Mouse (Mus musculus) macrophage (primary cell): Measurements from ENCODE around the gene Cyb5rl. TPM values are rescaled to one million over a fixed set of nuclear protein-coding genes. Genes with fewer than 3 reads are reported as not detected.
A peak's percentile ranks its signal among the peaks of the same experiment; 100 is the strongest.

Experiments
- H3K27ac ChIP-seq: fragments of 350-480 bp; formaldehyde crosslinking; 2 replicates; pipeline ENCODE4 v1.9.0; 2021
- H3K36me3 ChIP-seq: fragments of 350-480 bp; formaldehyde crosslinking; 2 replicates; pipeline ENCODE4 v1.9.0; 2021; ENCODE audit errors: inconsistent target
- H3K4me3 ChIP-seq: fragments of 350-480 bp; formaldehyde crosslinking; 2 replicates; pipeline ENCODE4 v1.9.0; 2021; ENCODE audit errors: inconsistent target
- H3K79me2 ChIP-seq: fragments of 350-480 bp; formaldehyde crosslinking; 2 replicates; pipeline ENCODE4 v1.9.0; 2021; ENCODE audit errors: inconsistent target
- WGBS: methylation state at CpG from one replicate; pipeline ENCODE4 v1.1.7; 2026; ENCODE audit warnings: inconsistent platforms; ENCODE audit not compliant: missing documents; 5-methylcytosine and 5-hydroxymethylcytosine counted together
- polyA plus RNA-seq: library from polyadenylated mRNA; stranded (reverse); fragments of 250-400 nt; gene quantifications from 3 replicates; pipeline ENCODE4 v1.2.4, GENCODE M21; 2018; ENCODE audit warnings: inconsistent platforms

The Cyb5rl gene
- polyA plus RNA-seq, 1 experiment from 2014 or later: 2.2 TPM

DNA sequence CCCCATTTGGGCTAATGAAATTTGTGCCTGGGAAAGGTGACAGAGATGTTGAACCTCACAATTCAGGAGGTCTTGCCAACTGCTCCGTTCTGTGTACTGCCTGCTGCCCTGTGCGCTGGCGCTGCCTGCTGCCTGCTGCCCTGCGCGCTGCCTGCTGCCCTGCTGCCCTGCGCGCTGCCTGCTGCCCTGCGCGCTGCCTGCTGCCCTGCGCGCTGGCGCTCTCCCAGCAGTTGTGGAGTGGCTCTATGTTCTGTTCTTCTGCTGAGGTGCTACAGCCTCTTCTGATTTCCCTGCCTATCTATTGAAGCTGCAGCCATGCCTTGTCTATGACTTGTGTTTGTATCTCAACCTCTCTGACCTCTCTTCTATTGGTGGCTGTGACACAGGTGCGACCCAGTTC lies 21.6 kb upstream of the Cyb5rl start:
- Histone ChIP-seq H3K79me2 (no peaks in the 10 kb centered on the region), H3K27ac (no peak overlapping the region), H3K36me3 (0 out of 2 replicates have a peak, but pooled peaks cover 9% of the 10 kb centered on the region), H3K4me3 (no peak overlapping the region)
- 96% methylated on average over 13 of the region's 13 CpGs for WGBS

DNA sequence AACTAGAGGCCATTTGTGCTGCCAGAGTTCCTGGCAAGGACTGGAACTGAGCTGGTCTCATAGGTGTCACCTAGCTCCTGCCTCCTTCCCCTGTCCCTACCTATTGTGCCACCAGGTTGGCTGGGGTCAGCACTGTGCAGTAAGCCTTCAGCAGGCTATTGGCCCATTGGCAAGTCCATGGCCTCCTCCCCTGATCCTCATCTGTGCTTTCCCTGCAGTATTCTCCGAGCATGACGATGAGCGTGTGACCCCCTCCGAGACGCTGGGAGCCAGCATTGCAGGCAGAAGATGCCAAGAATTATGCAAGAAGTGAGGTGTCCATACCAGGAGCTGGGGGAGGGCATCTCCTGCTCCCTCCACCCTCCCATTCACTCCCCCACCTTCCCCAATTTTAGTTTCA lies 19.0 kb upstream of the Cyb5rl start:
- WGBS: 58% methylated on average over 5 of the region's 5 CpGs
- H3K36me3 ChIP-seq: no peaks in the 10 kb centered on the region

DNA sequence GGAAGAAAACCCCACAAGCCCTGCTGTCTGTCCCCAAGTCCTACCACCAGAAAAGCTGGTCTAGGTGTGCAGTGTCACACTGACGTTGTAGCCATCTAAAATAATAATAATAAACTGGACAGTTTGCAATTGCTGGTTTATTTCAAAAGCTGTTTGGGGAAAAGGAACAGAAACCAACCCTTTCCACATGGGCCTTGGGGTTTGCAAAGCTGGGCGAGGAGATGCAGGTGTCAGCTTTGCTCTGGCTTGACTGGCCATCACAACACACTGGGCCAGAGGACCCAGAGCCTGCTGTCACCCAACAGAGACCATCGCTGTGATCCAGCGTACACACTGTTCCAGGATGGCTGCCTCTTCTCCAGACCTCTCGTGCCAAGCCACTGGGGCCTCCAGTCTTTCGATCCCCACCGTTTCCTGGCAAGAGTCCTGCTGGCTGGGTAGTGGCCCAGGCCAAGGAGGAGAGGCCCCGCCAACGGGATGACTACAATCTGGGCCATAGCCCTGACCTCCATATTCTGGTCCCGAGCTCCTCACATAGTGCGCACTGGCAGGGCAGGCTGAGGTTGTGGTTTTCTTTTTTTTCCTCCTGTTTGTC lies 18.1 kb upstream of the Cyb5rl start:
- Histone ChIP-seq H3K4me3 (no peak overlapping the region), H3K36me3 (no peaks in the 10 kb centered on the region), H3K79me2 (no peaks in the 10 kb centered on the region), H3K27ac (no peak overlapping the region)
- WGBS: 76% methylated on average over 11 of the region's 11 CpGs

More for the DNA sequence above, 19.0 kb upstream of the Cyb5rl start:
- Histone ChIP-seq H3K79me2 (no peaks in the 10 kb centered on the region), H3K27ac (no peak overlapping the region), H3K4me3 (no peak overlapping the region)

GRCm38 (mm10) chr4:107051889-107052288 lies 14.9 kb upstream of the Cyb5rl start:
- 64% methylated on average over 4 of the region's 4 CpGs for WGBS
- Histone ChIP-seq H3K36me3 (peaks cover 6% of the 10 kb centered on the region; the same call in 1 of the 2 replicates), H3K79me2 (no peaks in the 10 kb centered on the region), H3K27ac (no peak overlapping the region), H3K4me3 (no peak overlapping the region)

- Histone ChIP-seq H3K79me2 (no peaks in the 10 kb centered on the region), H3K36me3 (peaks cover 17% of the 10 kb centered on the region), H3K27ac (no peak overlapping the region), H3K4me3 (no peak overlapping the region)
- 64% methylated on average over 5 of the region's 5 CpGs for WGBS
Measured at GRCm38 (mm10) chr4:107052962-107053553, 13.7 kb upstream of the Cyb5rl start.

- peaks cover 43% of the 10 kb centered on the region for H3K36me3 ChIP-seq
- H3K79me2 ChIP-seq: no peaks in the 10 kb centered on the region
- no peak overlapping the region for H3K4me3 ChIP-seq
- WGBS: 85% methylated on average over 3 of the region's 3 CpGs
- no peak overlapping the region for H3K27ac ChIP-seq
Measured at GRCm38 (mm10) chr4:107056088-107056487, 10.7 kb upstream of the Cyb5rl start.

GRCm38 (mm10) chr4:107058346-107058745 lies 8.4 kb upstream of the Cyb5rl start:
- 87% methylated on average over 5 of the region's 5 CpGs for WGBS
- H3K79me2 ChIP-seq: no peaks in the 10 kb centered on the region
- peaks cover 59% of the 10 kb centered on the region for H3K36me3 ChIP-seq
- H3K27ac ChIP-seq: no peak overlapping the region
- H3K4me3 ChIP-seq: no peak overlapping the region

DNA sequence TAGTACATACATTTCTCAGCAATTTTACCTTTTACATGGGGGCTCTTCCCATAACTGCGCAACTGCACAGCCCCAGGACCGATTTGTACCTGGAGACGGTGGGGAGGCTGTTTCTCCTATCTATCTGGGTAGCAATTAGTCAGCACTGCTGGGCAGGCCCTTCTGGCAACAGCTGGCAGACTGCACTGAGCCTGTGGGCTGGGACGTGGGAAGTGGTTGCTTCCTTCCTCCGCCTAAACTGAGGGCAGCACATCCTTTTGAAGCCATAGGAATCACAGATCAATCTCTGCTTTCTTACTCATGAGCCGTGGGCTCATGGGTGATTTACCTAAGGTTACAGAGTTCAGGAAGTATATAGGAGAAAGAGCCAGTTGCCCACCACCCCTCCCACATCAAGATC lies 8.0 kb upstream of the Cyb5rl start:
- Histone ChIP-seq H3K79me2 (no peaks in the 10 kb centered on the region), H3K36me3 (peaks cover 64% of the 10 kb centered on the region), H3K4me3 (no peak overlapping the region), H3K27ac (no peak overlapping the region)
- WGBS: 38% methylated on average over 6 of the region's 6 CpGs

GRCm38 (mm10) chr4:107061560-107061959 lies 5.2 kb upstream of the Cyb5rl start:
- Histone ChIP-seq H3K79me2 (peaks cover 14% of the 10 kb centered on the region; the same call in 1 of the 2 replicates), H3K36me3 (peaks cover 68% of the 10 kb centered on the region), H3K27ac (no peak overlapping the region), H3K4me3 (no peak overlapping the region)
- 90% methylated on average over 4 of the region's 4 CpGs for WGBS

GRCm38 (mm10) chr4:107063214-107063613 lies 3.6 kb upstream of the Cyb5rl start:
- Histone ChIP-seq H3K27ac (no peak overlapping the region), H3K36me3 (peaks cover 52% of the 10 kb centered on the region), H3K4me3 (no peak overlapping the region), H3K79me2 (peaks cover 14% of the 10 kb centered on the region; the same call in 1 of the 2 replicates)
- WGBS: 88% methylated on average over 3 of the region's 3 CpGs

DNA sequence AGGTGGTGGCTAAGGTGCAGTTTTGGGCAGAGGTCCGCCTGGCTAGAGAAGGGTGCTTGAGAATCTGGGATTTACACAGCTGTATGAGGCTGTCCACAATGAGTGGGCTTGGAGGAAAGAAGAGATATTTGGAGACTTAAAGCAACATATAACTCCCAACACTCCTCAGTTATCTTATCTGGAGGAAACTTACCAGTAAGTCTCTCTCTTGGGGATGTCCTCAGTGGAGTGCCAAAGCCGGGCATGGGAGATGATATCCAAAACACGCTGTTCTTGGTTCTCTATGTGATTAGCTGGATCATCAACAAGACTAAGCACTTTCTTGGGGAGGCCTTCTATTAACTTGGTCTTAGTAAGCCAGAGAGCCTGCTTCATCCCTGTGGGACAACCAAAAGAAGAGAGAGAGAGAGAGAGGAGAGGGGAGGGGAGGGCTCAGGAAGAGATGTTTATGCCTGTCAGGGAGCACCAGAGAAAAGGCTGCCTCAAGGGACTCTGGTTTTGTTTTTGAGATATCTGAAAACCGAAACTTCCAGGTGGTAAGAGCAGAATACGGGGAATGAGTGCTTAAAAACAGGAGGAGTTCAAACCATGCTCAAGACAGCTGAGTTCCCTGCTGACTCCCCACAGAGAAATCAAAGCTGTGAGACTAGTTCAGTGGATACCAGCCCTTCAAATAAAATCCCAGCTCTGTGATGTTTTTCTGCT lies 2.2 kb upstream of the Cyb5rl start:
- no peak overlapping the region for H3K27ac ChIP-seq
- no peak overlapping the region for H3K4me3 ChIP-seq
- peaks cover 14% of the 10 kb centered on the region; the same call in 1 of the 2 replicates for H3K79me2 ChIP-seq
- WGBS: 94% methylated on average over 5 of the region's 5 CpGs
- peaks cover 39% of the 10 kb centered on the region; the same call in 1 of the 2 replicates for H3K36me3 ChIP-seq

- Histone ChIP-seq H3K4me3 (peak overlapping the region; percentile 76), H3K27ac (no peak overlapping the region), H3K36me3 (peaks cover 21% of the 10 kb centered on the region; the same call in 1 of the 2 replicates), H3K79me2 (peaks cover 14% of the 10 kb centered on the region; the same call in 1 of the 2 replicates)
- WGBS: 4% methylated on average over 33 of the region's 33 CpGs
Measured at GRCm38 (mm10) chr4:107067151-107067840, 508 bp downstream of the Cyb5rl start.

DNA sequence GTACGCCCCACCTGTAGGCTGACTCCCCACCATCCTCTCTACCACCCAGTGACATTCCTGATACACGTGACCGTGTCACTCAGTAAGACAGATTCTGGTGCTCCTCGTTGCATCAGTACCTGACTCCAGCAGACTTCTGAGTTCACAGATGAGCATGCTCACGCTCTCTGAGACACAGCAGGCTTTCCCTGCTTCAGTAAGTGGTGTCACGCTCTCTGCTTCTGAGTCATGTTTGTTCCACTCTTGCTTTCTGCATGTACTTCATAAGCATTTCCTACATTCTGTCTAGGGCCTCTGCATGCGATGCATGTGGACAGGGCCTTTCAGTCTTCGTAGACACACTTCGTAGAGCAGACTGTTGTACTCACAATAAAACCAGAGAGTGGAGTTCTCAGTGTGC lies 5.6 kb downstream of the Cyb5rl start:
- H3K36me3 ChIP-seq: no peaks in the 10 kb centered on the region
- no peak overlapping the region for H3K4me3 ChIP-seq
- H3K79me2 ChIP-seq: no peaks in the 10 kb centered on the region
- H3K27ac ChIP-seq: no peak overlapping the region
- 94% methylated on average over 9 of the region's 9 CpGs for WGBS

- Histone ChIP-seq H3K36me3 (no peaks in the 10 kb centered on the region), H3K4me3 (no peak overlapping the region), H3K27ac (no peak overlapping the region), H3K79me2 (no peaks in the 10 kb centered on the region)
- WGBS: 100% methylated on average over 5 of the region's 5 CpGs
Measured at GRCm38 (mm10) chr4:107075456-107075855, 8.7 kb downstream of the Cyb5rl start.
